Mouse (Mus musculus): ENCODE measurements around the gene Colec11.

Gene Colec11

DNA sequence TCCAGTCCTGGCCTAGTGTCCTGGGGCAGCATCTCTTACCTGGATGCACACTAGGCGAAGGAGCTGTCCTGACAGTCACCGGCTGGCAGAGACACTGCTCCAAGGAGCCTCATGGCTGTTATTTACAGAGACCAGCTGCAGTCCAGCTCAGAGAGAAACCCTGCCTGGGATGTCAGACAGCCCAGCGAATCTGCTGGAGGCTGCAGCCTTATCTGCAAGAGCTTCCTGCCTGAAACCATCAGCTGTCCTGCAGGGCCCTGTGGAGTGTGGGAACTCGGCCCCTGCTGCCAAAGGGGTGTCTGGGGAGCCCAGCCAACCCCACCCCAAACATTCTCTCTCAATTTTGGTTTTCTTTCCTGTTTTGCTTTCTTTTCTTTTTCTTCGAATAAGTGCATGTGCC lies at the start of gene Colec11:
Gene Colec11, minus strand, starts transcription at position 183 of the 400 bp plus-strand sequence.
- no peak for DNase-seq (ENCODE audit: low spot score)

DNA sequence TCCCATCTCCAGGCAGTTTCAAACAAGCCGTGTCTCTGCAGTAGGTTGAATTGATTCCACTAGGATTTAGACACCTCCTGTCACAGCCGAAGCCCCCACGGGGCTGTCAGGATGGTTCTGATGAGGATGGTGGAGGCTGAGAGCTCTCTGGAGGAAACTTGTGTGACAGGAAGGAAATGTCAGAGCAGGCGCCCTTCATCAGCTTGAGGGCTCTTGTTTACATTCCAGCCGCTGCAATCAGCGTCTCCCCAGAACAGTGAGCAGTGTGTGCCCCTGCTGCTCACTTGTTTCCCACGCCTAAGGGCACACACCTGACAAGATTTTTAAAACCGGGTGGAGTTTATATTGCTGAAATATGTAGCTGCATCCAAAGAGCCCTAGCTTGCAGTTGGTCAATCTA lies 44.1 kb upstream of the Colec11 start:
- DNase-seq (ENCODE audit: low spot score) = no peak

- DNase-seq (ENCODE audit: low spot score) = no peak
Measured at GRCm38 (mm10) chr12:28666734-28667133, 43.6 kb upstream of the Colec11 start.

GRCm38 (mm10) chr12:28662628-28663027 lies 39.5 kb upstream of the Colec11 start:
- DNase-seq (ENCODE audit: low spot score) = no peak

- peak; percentile 90 for DNase-seq (ENCODE audit: low spot score)
Measured at GRCm38 (mm10) chr12:28649141-28650110, 26.2 kb upstream of the Colec11 start, which contains the start of gene Rnaseh1. Rnaseh1 (plus strand) TSS chr12:28649602.

DNA sequence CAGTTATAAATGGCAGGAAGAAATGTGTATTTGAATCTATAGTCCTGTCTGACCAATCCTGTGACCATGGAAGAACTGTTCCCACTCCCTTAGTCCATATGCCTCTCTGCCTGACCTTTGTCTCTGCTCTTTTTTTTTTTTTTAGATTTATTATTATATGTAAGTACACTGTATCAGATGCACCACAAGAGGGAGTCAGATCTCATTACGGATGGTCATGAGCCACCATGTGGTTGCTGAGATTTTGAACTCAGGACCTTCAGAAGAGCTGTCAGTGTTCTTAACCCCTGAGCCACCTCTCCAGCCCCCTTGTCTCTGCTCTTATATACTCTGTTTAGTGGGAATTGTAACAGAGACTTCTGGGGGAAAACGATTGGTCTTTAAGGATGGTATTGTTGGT lies 15.6 kb upstream of the Colec11 start:
- DNase-seq (ENCODE audit: low spot score) = no peak

- no peak for DNase-seq (ENCODE audit: low spot score)
Measured at GRCm38 (mm10) chr12:28636543-28636942, 13.4 kb upstream of the Colec11 start.

- DNase-seq (ENCODE audit: low spot score) = peak; percentile 92
Measured at GRCm38 (mm10) chr12:28635535-28636476, 12.6 kb upstream of the Colec11 start, which contains the start of gene Rps7. Rps7 (minus strand) TSS chr12:28635953.

DNA sequence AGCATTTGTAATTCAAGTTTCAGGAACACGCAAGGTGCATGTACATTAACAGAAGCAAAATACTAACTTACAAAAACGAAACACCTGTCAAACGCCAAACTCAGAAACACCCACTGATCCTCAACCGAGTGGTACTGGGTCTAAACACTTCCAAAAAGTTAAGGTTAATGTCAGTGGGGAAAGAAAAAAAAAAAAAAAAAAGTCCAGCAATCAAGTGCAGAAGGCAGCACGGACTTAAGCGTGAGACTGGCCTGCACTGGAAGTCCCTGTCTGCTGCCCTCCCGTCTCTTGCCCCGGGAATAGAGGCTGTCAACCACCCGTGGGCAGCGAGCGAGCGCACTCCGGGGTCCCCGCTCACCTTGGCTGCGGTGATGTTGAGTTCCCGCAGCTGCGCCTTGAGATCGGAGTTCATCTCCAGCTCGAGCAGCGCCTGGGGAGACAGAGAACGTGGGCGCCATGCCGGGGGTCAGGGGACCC lies 11.9 kb upstream of the Colec11 start:
- DNase-seq (ENCODE audit: low spot score) = no peak

DNA sequence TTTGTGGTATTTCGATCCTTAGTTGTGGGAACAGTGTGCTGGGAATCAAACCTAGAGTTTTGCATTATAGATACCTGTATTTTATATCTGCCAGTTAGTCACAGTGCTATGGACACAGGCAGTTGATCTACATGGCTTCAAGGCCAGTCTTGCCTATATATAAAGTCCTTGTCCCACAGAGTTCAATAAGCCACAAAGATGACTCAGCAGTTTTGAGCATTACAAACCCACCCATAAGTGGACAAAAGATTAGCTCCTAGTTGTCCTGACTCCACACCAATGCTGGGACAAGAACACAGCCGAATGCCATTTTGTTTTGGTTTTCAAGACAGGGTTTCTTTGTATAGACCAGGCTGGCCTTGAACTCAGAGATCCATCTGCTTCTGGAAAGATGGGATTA lies 5.3 kb upstream of the Colec11 start:
- no peak for DNase-seq (ENCODE audit: low spot score)

DNA sequence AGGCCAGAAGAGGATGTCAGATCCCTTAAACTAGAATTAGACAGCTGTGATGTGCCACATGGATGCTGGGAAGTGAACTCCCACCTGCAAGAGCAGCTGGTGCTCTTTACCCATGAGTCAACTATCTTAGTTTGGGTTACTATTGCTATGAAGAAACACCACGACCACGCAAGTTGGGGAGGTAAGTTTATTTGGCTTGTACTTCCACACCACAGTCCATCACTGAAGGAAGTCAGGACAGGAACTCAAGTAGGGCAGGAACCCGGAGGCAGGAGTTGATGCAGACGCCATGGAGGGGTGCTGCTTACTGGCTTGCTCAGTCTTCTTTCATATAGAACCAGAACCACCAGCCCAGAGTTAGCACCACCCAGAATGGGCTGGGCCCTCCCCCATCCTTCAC lies 3.9 kb upstream of the Colec11 start:
- no peak for DNase-seq (ENCODE audit: low spot score)

- DNase-seq (ENCODE audit: low spot score) = no peak
Measured at GRCm38 (mm10) chr12:28625407-28625806, 2.2 kb upstream of the Colec11 start.

GRCm38 (mm10) chr12:28624251-28624650 lies 1.1 kb upstream of the Colec11 start:
- no peak for DNase-seq (ENCODE audit: low spot score)

- DNase-seq (ENCODE audit: low spot score) = no peak
Measured at GRCm38 (mm10) chr12:28622641-28623040, 536 bp downstream of the Colec11 start.

- DNase-seq (ENCODE audit: low spot score) = peak; percentile 25
Measured at GRCm38 (mm10) chr12:28622167-28622532, 1.0 kb downstream of the Colec11 start.

DNA sequence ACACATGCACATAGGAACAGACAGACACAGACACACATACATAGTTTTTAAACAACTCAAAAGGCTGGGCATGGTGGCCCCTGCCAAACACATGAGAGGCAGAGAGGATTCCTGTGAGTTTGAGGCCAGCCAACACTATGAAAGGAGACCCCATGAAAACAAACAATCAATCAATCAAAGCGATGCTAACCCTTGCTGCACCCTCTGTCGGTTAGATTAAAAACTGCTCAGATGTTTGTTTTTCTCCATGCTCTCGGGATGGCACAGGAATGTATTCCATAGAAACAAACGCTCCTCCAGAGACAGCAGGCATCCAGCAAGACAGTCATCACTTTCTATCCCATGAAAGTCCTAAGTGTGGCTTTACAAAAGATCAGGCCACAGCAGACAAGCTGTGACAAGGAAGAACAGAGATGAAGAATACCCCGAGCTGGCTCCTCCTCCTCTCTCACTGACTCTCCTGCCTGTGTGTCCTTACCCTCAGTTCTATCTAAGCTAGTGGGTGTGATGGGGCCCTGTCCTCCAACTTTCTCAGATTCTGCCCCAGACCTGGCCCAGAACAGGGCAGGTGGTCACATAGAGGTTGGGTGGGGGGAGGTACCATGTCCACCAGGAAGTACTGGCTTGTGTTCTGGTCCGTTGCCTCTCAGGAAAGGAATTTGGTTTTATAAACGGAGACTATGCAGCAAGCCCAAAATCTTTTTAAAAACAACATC lies 1.6 kb downstream of the Colec11 start:
- DNase-seq (ENCODE audit: low spot score) = no peak

- DNase-seq (ENCODE audit: low spot score) = no peak
Measured at GRCm38 (mm10) chr12:28617297-28617696, 5.9 kb downstream of the Colec11 start.

DNA sequence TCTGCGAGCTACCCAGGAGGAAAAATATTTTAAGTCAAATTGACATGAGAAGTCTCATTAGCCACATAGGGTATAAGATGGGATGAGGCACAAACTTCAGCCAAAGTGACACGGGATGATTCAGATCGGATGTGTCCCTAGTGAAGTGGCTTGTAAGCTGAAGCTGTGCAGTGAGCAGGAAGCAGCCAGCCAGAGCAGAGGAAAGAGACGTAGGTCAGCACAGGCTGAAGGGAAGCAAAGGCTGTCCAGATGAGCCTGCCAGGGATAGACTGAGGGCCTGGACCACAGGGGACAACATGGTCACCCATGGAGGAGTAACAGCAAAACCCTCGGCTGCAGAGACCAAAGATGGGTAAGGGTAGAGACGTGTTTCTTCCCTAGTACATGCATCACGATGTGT lies 8.8 kb downstream of the Colec11 start:
- no peak for DNase-seq (ENCODE audit: low spot score)

DNA sequence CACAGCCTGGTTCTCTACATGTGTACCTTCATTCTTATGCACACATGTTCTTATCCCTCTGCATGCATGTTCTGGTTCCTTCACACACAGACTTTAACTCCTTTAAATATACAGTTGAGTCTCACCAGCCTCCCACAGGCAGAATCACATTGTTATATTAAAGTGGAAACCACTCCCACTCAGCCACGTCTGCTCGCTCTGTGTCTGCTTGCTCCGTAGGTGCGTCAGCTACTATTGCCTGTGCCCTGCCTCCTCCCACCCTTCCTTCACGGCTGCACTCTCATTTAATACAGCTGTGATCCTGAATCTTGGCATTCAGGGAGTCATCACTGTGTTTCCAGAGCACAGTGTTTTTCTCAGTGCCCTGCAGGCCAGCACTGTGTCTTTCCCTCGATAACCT lies 10.8 kb downstream of the Colec11 start:
- DNase-seq (ENCODE audit: low spot score) = no peak

DNA sequence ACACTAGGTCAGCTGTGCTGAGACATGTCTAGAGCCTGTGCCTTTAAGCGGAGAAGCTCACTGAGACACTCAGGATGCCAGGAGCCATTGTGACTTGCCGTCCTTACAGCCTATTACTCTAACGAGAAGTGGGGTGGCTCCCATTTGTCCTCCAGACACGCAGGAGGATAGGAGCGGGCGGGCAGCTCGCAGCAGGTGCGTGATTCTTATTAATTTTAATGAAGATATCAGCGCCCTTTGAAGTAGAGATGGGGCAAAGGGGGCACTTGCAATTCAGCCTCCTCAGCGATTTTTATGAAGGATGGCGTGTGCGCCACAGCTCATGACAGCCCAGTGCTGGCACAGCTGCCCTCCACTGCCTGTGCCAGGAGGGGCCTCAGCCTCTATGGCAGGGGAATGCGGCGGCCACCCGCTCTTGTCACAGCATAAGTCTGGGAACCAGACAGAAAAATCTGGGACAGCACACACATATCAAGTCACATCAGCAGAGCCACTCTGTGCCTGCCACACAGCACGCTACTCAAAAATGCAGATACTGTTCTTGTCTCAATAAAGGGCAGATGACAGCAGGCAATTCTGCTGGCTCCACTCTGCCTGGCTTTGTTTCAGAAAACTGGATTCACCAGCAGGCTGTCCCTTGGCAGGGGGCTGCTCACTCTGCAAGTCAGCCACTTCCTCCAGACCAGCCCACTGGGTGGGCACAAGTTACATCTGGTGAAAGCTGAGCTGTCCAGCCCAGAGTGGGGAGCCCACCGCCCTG lies 15.5 kb downstream of the Colec11 start:
- DNase-seq (ENCODE audit: low spot score) = peak; percentile 76

GRCm38 (mm10) chr12:28603494-28603893 lies 19.7 kb downstream of the Colec11 start:
- DNase-seq (ENCODE audit: low spot score) = no peak
